Mouse (Mus musculus) right cerebral cortex, postnatal 25 days (tissue): ENCODE results near the gene Ptprd.
"Not testable (repeated sequence)": the region's sequence is repeated elsewhere in the genome, so short reads cannot be mapped to it uniquely, and the experiment has no call there.

Experiments used
- DNase-seq: peaks from one replicate; pipeline ENCODE4 v3.0.0; 2022

Ptprd gene

DNA sequence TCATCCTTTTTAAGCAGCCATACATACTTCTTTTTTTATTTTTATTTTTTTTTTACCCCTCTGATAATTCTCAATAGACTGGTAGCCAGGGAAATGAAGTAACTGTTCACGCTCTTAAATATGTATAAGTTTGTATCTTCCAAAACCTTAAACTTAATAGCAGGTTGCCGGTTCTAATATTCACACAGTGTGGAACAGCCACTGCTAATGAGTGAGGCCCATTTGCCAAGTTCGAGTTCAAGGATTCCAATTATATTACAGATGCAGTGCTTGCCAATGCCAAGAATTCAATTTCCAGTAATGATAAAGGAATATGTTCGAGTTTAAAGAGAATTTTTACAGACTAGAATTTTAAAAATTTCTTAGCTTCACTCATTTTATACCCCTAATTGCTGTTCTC, 322.3 kb downstream of the Ptprd start:
- no peak for DNase-seq

- DNase-seq, result no peak
Observed at GRCm38 (mm10) chr4:77880213-77880612, 331.5 kb downstream of the Ptprd start.

DNA sequence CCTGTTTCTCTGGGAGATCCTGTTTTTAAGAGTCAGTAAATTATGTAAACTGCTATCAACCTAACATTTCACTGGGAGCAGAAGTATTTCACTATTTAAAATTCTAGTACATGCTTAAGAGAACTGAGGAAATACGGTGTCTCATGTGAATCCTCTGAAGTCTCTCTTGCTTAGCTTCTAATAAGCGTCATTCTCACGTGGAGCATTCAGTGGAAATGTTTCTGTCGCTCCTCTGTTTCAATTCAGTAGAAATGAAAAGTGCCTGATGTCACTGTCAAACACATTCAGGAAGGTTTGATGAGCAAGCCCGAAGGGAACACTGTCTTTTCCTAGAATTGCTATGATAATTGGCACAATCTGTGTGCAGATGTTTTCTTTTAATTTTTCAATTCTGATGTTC, 350.5 kb downstream of the Ptprd start:
- no peak for DNase-seq

GRCm38 (mm10) chr4:77797391-77797790, 414.4 kb downstream of the Ptprd start:
- not testable (repeated sequence) for DNase-seq

- no peak for DNase-seq
Observed at GRCm38 (mm10) chr4:77777237-77777636, 434.5 kb downstream of the Ptprd start.

DNA sequence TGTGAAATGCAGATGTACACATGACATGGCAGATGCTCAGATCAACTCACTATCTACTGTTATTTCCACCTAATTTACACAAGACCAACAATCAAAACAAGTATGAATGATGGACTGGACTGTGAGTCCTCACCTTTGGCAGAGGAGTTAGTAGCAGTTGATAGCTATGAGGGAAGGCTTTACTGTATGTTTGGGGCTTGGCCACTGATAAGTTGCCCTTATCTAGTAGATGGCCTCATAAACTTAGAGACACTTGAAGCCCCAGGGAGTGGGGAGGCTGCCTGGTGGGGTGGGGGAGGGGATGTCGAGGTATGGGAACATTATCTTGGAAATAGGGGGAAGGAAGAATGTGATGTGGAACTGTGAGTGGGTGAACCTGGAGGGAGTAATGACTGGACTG, 448.0 kb downstream of the Ptprd start:
- DNase-seq, result no peak

GRCm38 (mm10) chr4:77743391-77743790, 468.4 kb downstream of the Ptprd start:
- no peak for DNase-seq

DNA sequence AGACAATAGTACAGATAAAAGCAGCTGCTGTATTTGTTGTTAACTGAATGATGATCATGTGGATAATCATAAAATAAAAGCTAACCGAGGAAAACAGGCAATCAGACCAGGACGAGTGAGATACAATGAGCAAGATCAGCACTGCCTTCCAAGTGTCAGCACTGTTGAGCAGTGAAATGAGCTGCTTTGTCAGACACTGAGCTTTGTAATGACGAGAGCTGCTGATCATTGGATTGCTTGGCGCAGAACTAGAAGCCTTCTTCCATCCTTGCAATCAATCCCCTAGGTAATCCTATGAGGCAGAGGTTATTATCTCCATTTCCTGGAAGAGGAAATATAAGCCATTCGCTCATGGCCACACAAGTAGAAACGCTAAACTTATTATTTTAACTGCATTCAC, 489.9 kb downstream of the Ptprd start:
- no peak for DNase-seq

DNA sequence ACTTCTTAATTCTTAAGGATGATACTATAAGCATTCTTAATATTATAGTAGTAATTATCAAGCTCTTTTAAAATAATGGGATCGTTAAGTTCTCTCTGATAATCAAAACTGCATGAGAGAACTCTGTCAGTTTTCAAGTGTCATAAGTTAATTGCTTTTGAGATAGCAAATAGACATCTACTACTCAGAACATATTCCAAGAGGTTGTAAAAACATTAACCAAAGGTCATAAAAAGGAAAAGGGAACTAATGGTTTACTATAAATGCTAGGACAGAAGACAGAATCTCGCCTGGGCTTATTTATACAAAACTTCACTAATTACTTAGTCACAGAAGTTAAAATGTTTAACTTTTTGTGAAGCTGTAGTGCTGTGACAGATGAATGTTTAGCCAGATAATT, 494.0 kb downstream of the Ptprd start:
- no peak for DNase-seq

- DNase-seq, result no peak
Observed at GRCm38 (mm10) chr4:77710231-77710630, 501.5 kb downstream of the Ptprd start.

GRCm38 (mm10) chr4:77698294-77698693, 513.5 kb downstream of the Ptprd start:
- no peak for DNase-seq

DNA sequence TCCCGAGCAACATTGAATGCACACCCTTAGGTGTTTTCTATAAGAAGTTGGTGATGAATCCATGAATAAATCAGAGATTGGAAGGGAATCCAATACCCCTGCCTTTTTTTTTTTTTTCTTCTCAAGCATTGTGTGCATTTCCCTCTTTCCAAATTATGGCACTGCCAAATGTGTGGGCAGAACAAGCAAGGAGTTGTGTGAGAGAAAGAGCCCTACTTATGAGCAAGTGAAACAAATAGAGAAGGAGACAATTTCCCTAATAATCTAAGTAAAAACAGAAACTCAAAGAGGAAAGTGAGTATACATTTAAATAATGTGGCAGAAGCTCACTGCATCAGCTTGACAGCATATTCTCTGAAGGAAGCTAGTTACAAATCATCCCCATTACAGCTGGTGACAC, 536.0 kb downstream of the Ptprd start:
- no peak for DNase-seq

DNA sequence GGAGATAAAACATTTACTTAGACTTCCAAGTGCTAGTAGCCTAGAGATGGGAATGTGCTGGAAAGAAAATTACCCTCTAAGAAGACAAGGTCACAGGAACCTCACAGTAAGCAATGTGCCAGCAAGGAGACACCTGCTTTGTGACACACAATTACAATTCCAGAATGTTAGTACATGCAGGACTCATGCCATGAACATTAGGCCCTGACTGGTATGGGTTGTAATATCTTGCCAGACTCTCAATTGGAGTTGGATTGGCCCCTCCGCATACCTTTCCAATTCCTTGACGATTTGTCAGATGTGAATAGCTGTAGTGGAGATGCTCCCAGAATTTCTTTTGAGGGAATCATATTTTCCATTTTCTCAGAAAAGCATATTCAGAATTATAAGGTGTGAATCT, 547.0 kb downstream of the Ptprd start:
- DNase-seq, result no peak

- no peak for DNase-seq
Observed at GRCm38 (mm10) chr4:77662309-77662708, 549.5 kb downstream of the Ptprd start.

GRCm38 (mm10) chr4:77655669-77656068, 556.1 kb downstream of the Ptprd start:
- DNase-seq, result no peak

DNA sequence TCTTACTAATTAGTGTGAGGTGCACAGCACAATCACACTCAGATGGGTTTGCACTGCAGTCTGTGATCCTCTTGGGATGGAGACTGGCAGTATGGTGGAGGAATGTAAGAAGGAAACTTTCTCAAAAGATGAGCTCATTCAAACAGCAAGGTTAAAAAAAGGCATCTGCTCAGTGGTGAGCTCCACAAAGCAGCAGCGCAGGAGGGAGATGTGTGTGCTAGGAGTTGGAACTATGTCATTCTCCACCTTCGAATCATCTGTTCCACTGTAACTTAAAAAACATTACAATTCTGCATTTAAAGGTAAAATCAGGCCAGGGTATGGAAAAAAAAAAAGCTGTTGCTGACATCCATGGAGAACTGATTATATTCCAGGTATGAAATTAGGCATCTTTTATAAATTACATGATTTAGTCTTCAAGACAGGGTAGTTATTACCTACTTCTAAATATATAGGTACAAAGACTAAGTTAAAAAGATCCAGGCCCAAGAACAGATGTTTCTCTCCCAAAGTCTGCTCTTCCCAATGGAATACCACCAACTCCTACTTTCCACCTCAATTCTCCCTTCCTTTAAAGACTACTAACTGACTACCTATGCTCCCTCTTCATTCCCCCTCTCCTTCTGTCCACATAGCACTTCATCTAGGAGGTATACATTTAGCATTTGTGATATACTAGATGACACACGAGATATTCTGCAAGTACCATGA, 562.0 kb downstream of the Ptprd start:
- peak; percentile 32 for DNase-seq

GRCm38 (mm10) chr4:77648911-77649310, 562.9 kb downstream of the Ptprd start:
- no peak for DNase-seq

GRCm38 (mm10) chr4:77647451-77648137, 564.2 kb downstream of the Ptprd start:
- peak; percentile 40 for DNase-seq

- DNase-seq, result no peak
Observed at GRCm38 (mm10) chr4:77644435-77644834, 567.3 kb downstream of the Ptprd start.

DNA sequence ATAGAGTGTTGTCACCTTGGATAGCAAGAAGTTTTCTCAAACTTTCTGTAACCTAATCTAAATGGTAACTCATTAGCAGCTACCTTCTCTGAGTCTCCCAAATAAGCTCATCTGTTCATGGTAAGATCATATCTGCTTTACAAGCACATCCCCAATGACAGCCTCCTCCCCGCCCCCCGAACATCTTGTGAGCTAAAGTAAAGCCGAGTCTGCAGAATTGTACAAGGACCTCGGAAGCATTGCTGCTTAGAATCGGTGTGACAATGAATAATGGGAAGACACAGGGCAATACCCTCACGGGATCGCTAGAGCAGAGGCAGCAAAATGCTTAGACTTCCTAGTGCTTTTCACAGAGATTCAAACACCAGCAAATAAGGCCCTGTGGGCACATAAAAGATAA, 571.7 kb downstream of the Ptprd start:
- DNase-seq, result peak; percentile 35

DNA sequence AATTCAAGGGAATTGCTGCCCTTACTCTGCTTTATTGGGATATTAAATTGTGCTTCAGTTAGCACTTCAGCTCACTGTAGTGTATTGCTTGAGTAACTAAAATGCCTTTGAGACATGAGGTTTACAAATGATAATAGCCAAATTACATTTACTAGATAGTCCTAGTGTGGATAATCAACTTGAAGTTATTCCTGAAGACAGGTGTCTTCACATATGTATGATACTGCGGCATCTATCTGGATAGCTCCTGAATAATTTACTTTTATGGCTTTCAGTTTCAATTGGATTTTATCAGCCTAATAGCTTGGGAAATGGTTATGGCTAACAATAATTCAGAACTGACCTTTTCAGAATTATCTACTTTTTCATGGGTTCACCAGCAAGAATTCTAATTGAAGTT, 598.6 kb downstream of the Ptprd start:
- DNase-seq, result no peak

GRCm38 (mm10) chr4:77586624-77587023, 625.1 kb downstream of the Ptprd start:
- DNase-seq, result no peak

- no peak for DNase-seq
Observed at GRCm38 (mm10) chr4:77586222-77586621, 625.5 kb downstream of the Ptprd start.

- peak; percentile 41 for DNase-seq
Observed at GRCm38 (mm10) chr4:77558404-77559202, 653.2 kb downstream of the Ptprd start.
